Mouse (Mus musculus): ENCODE data around the gene E330017A01Rik.

The E330017A01Rik gene

DNA sequence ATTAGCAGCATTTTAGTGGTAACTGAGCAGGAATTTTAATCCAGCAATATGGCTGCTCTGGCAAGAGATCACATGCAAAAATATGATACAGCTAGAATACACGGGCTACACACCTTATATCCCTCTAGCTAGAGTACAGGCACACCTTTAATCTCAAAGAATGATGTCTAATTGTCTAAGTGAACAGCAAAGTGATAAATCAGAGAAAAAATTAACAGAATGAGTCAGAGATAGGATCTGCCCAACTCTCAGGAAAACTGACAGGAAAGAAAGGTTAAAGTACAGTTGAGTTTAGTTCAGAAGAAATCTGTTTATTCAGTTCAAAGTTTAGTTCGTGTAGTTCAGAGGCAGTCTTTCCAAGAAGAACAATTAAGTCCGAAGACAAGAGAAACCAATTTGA is 47.2 kb downstream of the E330017A01Rik start:
- DNase-seq (ENCODE audit: low read depth, low spot score) = no peak

DNA sequence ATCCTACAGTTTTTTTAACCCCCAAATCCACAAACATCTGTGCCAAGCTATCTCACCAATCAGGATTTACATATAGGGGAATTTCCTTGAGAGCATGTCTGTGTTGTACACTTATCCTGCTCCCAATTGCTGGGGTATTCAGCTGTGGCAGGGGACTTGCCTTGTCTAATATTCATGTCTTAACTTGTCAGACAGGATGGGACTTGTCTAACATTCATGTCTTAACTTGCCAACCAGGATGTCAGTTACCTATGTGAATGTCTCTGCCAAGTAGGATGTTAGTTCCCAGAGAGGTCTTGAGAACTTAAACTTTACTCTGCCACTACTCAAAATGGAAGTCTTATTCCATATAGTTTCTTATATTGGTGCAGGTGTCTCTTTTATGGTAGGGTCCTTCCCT is 49.1 kb downstream of the E330017A01Rik start:
- DNase-seq (ENCODE audit: low read depth, low spot score) = no peak

All from R1 (cell line).